7 mouse cellular contexts compared by ENCODE assay signal in genomic region chr8:11253556-11253955, GRCm38 (mm10). TPM values are rescaled to one million over a fixed set of nuclear protein-coding genes. Genes with fewer than 3 reads are reported as not detected.
DNase-seq lines count a peak whose midpoint lies in the region; ATAC-seq and TF ChIP-seq lines count a peak whose summit lies in the region.

No protein-coding gene starts in this region.

- no peak overlapping the region for H3K4me2 ChIP-seq in midbrain, embryonic 11.5 days

- no peaks in the 10 kb centered on the region for H3K4me1 ChIP-seq in midbrain, embryonic 11.5 days (ENCODE audit: control insufficient read depth, insufficient read depth, low read length)

- peak; percentile 73 for DNase-seq in ZHBTc4 (ENCODE audit: low read depth, low spot score)
- DNase-seq in cerebellum, postnatal 14 days, result peak; percentile 90 to 92
- peak; percentile 87 for DNase-seq in gastrocnemius, adult 2 months
- DNase-seq in hindlimb bud, embryonic 11.5 days (ENCODE audit: extremely low spot score, low read depth, low spot score), result peak; percentile 35
- DNase-seq in left cerebral cortex, adult 2 months (ENCODE audit: extremely low spot score in 1 of 2, low spot score in 2 of 2), result peak; percentile 81 to 88
- peak; percentile 98 for DNase-seq in midbrain, embryonic 11.5 days (ENCODE audit: low spot score, missing footprints)
- DNase-seq in spleen, adult 12 weeks (ENCODE audit: low spot score), result peak; percentile 15

- no peaks in the 10 kb centered on the region for H3K27me3 ChIP-seq in midbrain, embryonic 11.5 days (ENCODE audit: control insufficient read depth, insufficient read depth, low read length)

- peak; percentile 59 for ATAC-seq in midbrain, embryonic 11.5 days (ENCODE audit: low FRiP score)

- H3K27ac ChIP-seq in gastrocnemius, adult 2 months, result peak overlapping the region; percentile 33
- no peak overlapping the region for H3K27ac ChIP-seq in left cerebral cortex, adult 2 months
- H3K27ac ChIP-seq in midbrain, embryonic 11.5 days (ENCODE audit: low read depth, low read length), result no peak overlapping the region

- TF ChIP-seq CTCF in gastrocnemius, adult 2 months (IDR thresholded peaks at IDR 0.05), result peak; percentile 97
- TF ChIP-seq CTCF in left cerebral cortex, adult 2 months (IDR thresholded peaks at IDR 0.05), result peak; percentile 95

- WGBS in midbrain, embryonic 11.5 days, result 69% methylated on average over 1 of the region's 1 CpGs

- H3K4me3 ChIP-seq in gastrocnemius, adult 2 months, result peak overlapping the region; percentile 17; the same call in 1 of the 2 replicates
- H3K4me3 ChIP-seq in left cerebral cortex, adult 2 months, result no peak overlapping the region
- H3K4me3 ChIP-seq in midbrain, embryonic 11.5 days (ENCODE audit: low read depth, low read length), result no peak overlapping the region

- H3K9me3 ChIP-seq in midbrain, embryonic 11.5 days (ENCODE audit: control insufficient read depth, low read length), result no peaks in the 10 kb centered on the region

- H3K36me3 ChIP-seq in midbrain, embryonic 11.5 days (ENCODE audit: control insufficient read depth, insufficient read depth, low read length), result no peaks in the 10 kb centered on the region

- intact Hi-C loops in gastrocnemius, adult 2 months (cut with DNase I), result loop anchor here (1.0 kb wide), 1 partner anchor 139 kb away; no protein-coding TSS in a partner anchor
- intact Hi-C loops in left cerebral cortex, adult 2 months (cut with DNase I), result loop anchor here (1.0 to 2.0 kb wide), 3 partner anchors 59 to 168 kb away; partner anchors contain the start of genes Col4a1 and Col4a2

- H3K9ac ChIP-seq in midbrain, embryonic 11.5 days (ENCODE audit: low read length), result no peak overlapping the region

RNA-seq across cellular contexts. Expression of gene Col4a2, which starts 59.0 kb away (rescaled TPM):
- total RNA-seq in gastrocnemius, adult 2 months (2021), result 10 to 100 TPM; 51.3 to 69.5 TPM
- total RNA-seq in left cerebral cortex, adult 2 months (2021), result 10 to 100 TPM; 57.1 to 60.9 TPM
- 28.5 and 34.1 TPM in 2 replicates for polyA plus RNA-seq in midbrain, embryonic 11.5 days (2014; fragmentation: Nextera tagmentation; extraction: Ambion mirVana)

RNA-seq across cellular contexts. Expression of gene Col4a1, which starts 59.1 kb away (rescaled TPM):
- total RNA-seq in gastrocnemius, adult 2 months (2021), result 100 to 1,000 TPM in 1 of 2 experiments, 10 to 100 TPM in 1; 73.3 to 117 TPM
- 10 to 100 TPM; 55.4 to 66.2 TPM for total RNA-seq in left cerebral cortex, adult 2 months (2021)
- polyA plus RNA-seq in midbrain, embryonic 11.5 days (2014; fragmentation: Nextera tagmentation; extraction: Ambion mirVana), result 105 and 115 TPM in 2 replicates

Comparison
In these comparisons a context has a peak if more than half of its experiments do, and no peak if none do; other contexts are left out.
1. DNase-seq: peak in every context shown above with its lines; median percentile 98 in midbrain, embryonic 11.5 days; 91 in cerebellum, postnatal 14 days; 87 in gastrocnemius, adult 2 months; 84 in left cerebral cortex, adult 2 months; 73 in ZHBTc4; 35 in hindlimb bud, embryonic 11.5 days; 15 in spleen, adult 12 weeks.